Mouse (Mus musculus) left cerebral cortex, postnatal 25 days (tissue): ENCODE measurements at regions not wholly inside any gene's neighbourhood (a gene's known extent, or its start where the extent isn't known, plus 50 kb on each side); places are given as distances from the start of the nearest gene placed in this dataset.

ENCODE experiments used
- DNase-seq, 2 experiments: peaks; one replicate each; pipeline ENCODE4 v3.0.0; 2022; ENCODE audit warnings: low spot score in 2 of 2, mixed read lengths in 1 of 2
- intact Hi-C: fragments of 180-260 bp; cut with DNase I; formaldehyde crosslinking; loops from one replicate; pipeline ENCODE4 v1.15.1; 2025

GRCm38 (mm10) chr6:25546441-25546840 lies 144.1 kb downstream of the Gpr37 start:
- intact Hi-C loops = loop anchor here (10.0 kb wide), 1 partner anchor 62 kb away; no protein-coding TSS in a partner anchor
- DNase-seq = no peak
